8 mouse cellular contexts compared by ENCODE assay signal in the genomic region with DNA sequence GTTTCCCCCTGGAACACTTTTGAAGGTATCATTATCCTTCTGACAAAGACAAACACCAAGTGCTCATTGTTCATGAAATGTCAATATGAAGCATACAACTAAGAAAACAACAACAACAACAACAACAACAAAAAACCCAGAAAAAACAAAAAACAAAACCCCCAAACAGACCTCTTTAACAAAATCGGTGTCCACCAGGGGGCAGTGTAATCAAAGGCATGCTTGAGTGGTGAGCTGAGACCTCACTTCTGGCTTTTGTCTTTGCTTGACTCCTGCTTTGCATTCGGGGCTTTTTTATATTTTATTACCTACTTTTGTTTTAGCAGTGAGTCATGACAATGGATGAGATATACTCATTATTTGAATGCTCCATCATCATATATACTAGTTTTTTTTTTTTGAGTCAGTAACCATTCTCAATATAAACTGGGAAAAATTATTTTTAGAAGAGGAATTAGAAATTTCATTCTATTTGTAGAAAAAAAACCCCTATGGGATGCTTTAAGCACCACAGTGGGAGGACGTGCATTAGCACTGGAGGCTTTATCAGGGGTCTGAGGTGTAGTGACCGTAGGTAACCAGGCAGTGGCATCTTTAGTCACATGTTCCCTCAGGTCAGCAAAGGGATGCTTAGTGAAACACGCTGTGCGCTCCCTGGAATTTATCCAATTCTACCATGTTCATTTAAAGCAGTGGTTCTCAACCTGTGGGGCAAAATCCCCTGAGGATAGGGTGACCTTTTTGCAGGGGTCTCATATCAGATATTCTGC. TPM values are rescaled to one million over a fixed set of nuclear protein-coding genes. Genes with fewer than 3 reads are reported as not detected.
DNase-seq lines count a peak whose midpoint lies in the region; ATAC-seq lines count a peak whose summit lies in the region.

No protein-coding gene starts in this region.

- intact Hi-C loops in heart, postnatal 10 days (cut with DNase I), result loop anchor here (5.0 kb wide), 1 partner anchor 1076 kb away; no protein-coding TSS in a partner anchor

- no peak overlapping the region for H3K27ac ChIP-seq in heart, embryonic 11.5 days (ENCODE audit: low read depth, low read length)

- H3K9me3 ChIP-seq in heart, embryonic 11.5 days (replicated peaks; ENCODE audit: control insufficient read depth, low read length), result no peaks in the 10 kb centered on the region

- ATAC-seq in heart, embryonic 11.5 days (replicated peaks; ENCODE audit: insufficient number of reproducible peaks, low FRiP score, low TSS enrichment), result no peak

- H3K4me2 ChIP-seq in heart, embryonic 11.5 days, result no peak overlapping the region

- H3K4me3 ChIP-seq in heart, embryonic 11.5 days (ENCODE audit: low read depth, low read length), result no peak overlapping the region

- H3K27me3 ChIP-seq in heart, embryonic 11.5 days (ENCODE audit: control insufficient read depth, insufficient read depth, low read length), result no peaks in the 10 kb centered on the region

- WGBS in heart, embryonic 11.5 days (ENCODE audit: insufficient replicate concordance), result 48% methylated on average over 6 of the region's 6 CpGs

- no peaks in the 10 kb centered on the region for H3K4me1 ChIP-seq in heart, embryonic 11.5 days (ENCODE audit: control insufficient read depth, insufficient read depth, low read length)

- H3K9ac ChIP-seq in heart, embryonic 11.5 days (ENCODE audit: low read depth, low read length), result no peak overlapping the region

- H3K36me3 ChIP-seq in heart, embryonic 11.5 days (ENCODE audit: control insufficient read depth, insufficient read depth, low read length), result no peaks in the 10 kb centered on the region

- DNase-seq in heart, postnatal 10 days, result peak; percentile 32 to 75
- peak; percentile 80 for DNase-seq in A20 (ENCODE audit: low read depth, low spot score)
- DNase-seq in adrenal gland, adult 18-20 months (ENCODE audit: low spot score in 2 of 2), result peak; percentile 48 to 54
- peak; percentile 86 for DNase-seq in embryo, embryonic 11 days
- DNase-seq in kidney, postnatal 10 days, result peak; percentile 81
- peak; percentile 68 for DNase-seq in lung, postnatal 10 days
- DNase-seq in testis, postnatal 14 days (ENCODE audit: low spot score), result peak; percentile 9

RNA-seq across cellular contexts. Expression of a gene that starts 30.8 kb away (rescaled TPM):
- 10 to 100 TPM; 13.0 to 13.5 TPM for total RNA-seq in heart, postnatal 10 days (2021)
- 1.7 TPM in 2 replicates for polyA plus RNA-seq in heart, embryonic 11.5 days (2014; fragmentation: Nextera tagmentation; extraction: Ambion mirVana)
- total RNA-seq in adrenal gland, adult 18-20 months (2021), result under 1 TPM; 0.07 to 0.19 TPM

RNA-seq across cellular contexts. Expression of a gene that starts 58.4 kb away (rescaled TPM):
- 1 to 10 TPM; 7.6 to 7.7 TPM for total RNA-seq in heart, postnatal 10 days (2021)
- polyA plus RNA-seq in heart, embryonic 11.5 days (2014; fragmentation: Nextera tagmentation; extraction: Ambion mirVana), result 7.4 and 7.7 TPM in 2 replicates
- 1 to 10 TPM; 5.2 to 9.8 TPM for total RNA-seq in adrenal gland, adult 18-20 months (2021)

Comparison
In these comparisons a context has a peak if more than half of its experiments do, and no peak if none do; other contexts are left out.
1. DNase-seq: peak in every context shown above with its lines; median percentile 86 in embryo, embryonic 11 days; 81 in kidney, postnatal 10 days; 80 in A20; 68 in lung, postnatal 10 days; 54 in heart, postnatal 10 days; 51 in adrenal gland, adult 18-20 months; 9 in testis, postnatal 14 days.
2. RNA of a gene that starts 30.8 kb away (total RNA-seq): 13.0 to 13.5 TPM in heart, postnatal 10 days; 0.07 to 0.19 TPM in adrenal gland, adult 18-20 months; every median in the first group is over 10 times any median in the second.